Mouse (Mus musculus) liver, postnatal 0 days (tissue): Measurements from ENCODE around the gene Vps37b.

Experiments used
- CTCF ChIP-seq: sonication (generic); IDR thresholded peaks from 2 replicates; pipeline ENCODE4 v1.5.1; 2016; ENCODE audit warnings: antibody characterized with exemption, low read depth
- EP300 ChIP-seq: IDR thresholded peaks from 2 replicates; pipeline ENCODE4 v1.6.1; 2016; ENCODE audit warnings: antibody characterized with exemption, low read depth, mild to moderate bottlenecking

- TF ChIP-seq CTCF = no peak
- no peak for TF ChIP-seq EP300
Observed at GRCm38 (mm10) chr5:124015727-124016126, 16.3 kb downstream of the Vps37b start.
